Mouse (Mus musculus) kidney, adult 8-10 months (tissue): ENCODE data around the gene Pde6g.
"Not testable (repeated sequence)": the region's sequence is repeated elsewhere in the genome, so short reads cannot be mapped to it uniquely, and the experiment has no call there.

ENCODE experiments used
- DNase-seq, 2 experiments: peaks; one replicate each; pipeline ENCODE4 v3.0.0; 2022

The Pde6g gene

DNA sequence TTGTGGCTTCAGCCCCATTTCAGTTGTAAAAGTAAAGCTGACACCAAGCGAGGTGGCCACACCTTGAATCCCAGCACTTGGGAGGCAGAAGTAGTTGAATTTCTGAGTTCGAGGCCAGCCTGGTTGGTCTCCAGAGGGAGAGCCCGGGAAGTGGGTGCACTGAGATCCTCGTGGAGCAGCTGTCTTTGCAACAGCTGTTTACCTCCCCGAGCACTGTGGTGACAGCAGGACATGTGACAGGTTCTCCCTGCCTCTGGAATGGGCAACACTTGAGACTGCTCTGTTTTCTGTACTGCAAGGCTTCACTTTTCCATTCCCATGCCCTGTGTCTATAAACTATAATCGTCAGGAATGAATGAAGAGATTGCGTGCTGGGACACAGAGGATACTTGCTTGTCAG lies 35.4 kb downstream of the Pde6g start:
- no peak for DNase-seq

DNA sequence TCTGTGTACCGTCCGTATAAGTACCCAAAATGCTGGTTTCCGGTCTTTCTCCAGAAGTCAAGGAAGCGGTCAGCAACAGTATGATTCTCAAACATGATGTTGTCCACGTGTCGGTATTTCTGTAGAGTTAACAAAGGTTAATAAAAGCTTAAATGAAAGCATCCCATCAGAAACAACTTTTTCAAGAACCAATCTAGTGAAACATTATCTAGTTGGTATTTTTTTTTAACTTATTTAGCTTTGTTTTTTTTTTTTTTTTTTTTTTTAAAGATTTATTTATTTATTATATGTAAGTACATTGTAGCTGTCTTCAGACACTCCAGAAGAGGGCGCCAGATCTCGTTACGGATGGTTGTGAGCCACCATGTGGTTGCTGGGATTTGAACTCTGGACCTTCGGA lies 39.7 kb downstream of the Pde6g start:
- DNase-seq, result not testable (repeated sequence)

DNA sequence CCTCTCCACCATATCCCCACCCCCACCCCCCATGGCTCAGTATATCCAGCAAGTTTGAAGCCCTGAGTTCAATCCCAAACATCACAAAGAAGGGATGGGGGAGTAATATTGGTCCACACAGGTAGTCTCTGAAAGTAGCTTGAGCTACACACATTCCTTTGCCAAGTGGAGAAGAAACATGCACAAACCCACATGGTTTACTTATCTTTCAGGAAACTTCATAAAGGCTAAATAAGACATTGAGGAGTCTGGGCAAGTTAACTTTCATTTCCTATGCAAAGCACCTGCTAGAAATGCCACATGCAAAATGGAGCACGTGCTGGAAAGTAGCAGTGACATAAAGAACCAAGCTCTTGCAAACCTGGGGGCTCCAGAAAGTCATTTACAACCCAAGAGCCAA lies 46.9 kb downstream of the Pde6g start:
- no peak for DNase-seq

GRCm38 (mm10) chr11:120405867-120406266 lies 47.4 kb downstream of the Pde6g start:
- DNase-seq, result no peak

DNA sequence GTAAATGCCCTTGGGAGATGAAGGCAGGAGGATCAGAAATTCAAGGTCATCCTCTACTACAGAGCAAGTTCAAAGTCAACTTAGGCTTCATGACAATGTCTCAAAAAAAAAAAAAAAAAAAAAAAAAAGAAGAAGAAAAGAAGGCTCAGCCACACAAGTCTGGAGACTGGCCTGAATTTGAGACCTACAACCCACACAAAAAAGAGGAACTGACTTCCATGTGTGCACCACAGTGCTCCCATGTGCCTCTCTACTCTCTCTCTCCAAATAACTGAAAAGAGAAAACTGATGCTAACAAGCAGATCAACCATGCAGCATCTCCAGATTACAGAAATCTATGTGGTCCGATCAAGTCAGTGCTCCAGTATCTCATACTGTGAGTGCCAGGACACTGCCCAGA lies 48.5 kb downstream of the Pde6g start:
- DNase-seq, result no peak

GRCm38 (mm10) chr11:120399319-120399718 lies 54.0 kb downstream of the Pde6g start:
- DNase-seq, result no peak
